Mouse (Mus musculus) MN1 (cell line): Measurements from ENCODE around the gene Ccdc125.
"Not testable (repeated sequence)": the region's sequence is repeated elsewhere in the genome, so short reads cannot be mapped to it uniquely, and the experiment has no call there.

Experiments used
- DNase-seq: peaks from one replicate; pipeline ENCODE4 v3.0.0-alpha.2; 2016; ENCODE audit warnings: low spot score

Gene Ccdc125

GRCm38 (mm10) chr13:100721656-100722055 is 52.1 kb downstream of the Ccdc125 start:
- DNase-seq, result peak; percentile 21

GRCm38 (mm10) chr13:100724051-100724754 is 54.7 kb downstream of the Ccdc125 start:
- DNase-seq, result no peak

GRCm38 (mm10) chr13:100725194-100725593 is 55.7 kb downstream of the Ccdc125 start:
- DNase-seq, result no peak

- DNase-seq, result no peak
These were observed 58.6 kb downstream of the Ccdc125 start for GRCm38 (mm10) chr13:100728086-100728485.

- DNase-seq, result not testable (repeated sequence)
These were observed 59.0 kb downstream of the Ccdc125 start for GRCm38 (mm10) chr13:100728530-100728929.

GRCm38 (mm10) chr13:100730153-100730860 is 60.8 kb downstream of the Ccdc125 start:
- peak; percentile 17 for DNase-seq

GRCm38 (mm10) chr13:100730861-100731176 is 61.3 kb downstream of the Ccdc125 start, which contains the start of gene Cdk7:
Cdk7 (minus strand) TSS chr13:100730939.
- peak; percentile 99 for DNase-seq

GRCm38 (mm10) chr13:100731462-100732046 is 62.0 kb downstream of the Ccdc125 start:
- not testable (repeated sequence) for DNase-seq

- DNase-seq, result no peak
These were observed 63.2 kb downstream of the Ccdc125 start for GRCm38 (mm10) chr13:100732756-100733155.

- DNase-seq, result no peak
These were observed 73.3 kb downstream of the Ccdc125 start for GRCm38 (mm10) chr13:100742831-100743230.

- DNase-seq, result peak; percentile 19
These were observed 74.0 kb downstream of the Ccdc125 start for GRCm38 (mm10) chr13:100743346-100744035.

- DNase-seq, result peak; percentile 97
These were observed 74.7 kb downstream of the Ccdc125 start, which contains the start of gene Mrps36 for GRCm38 (mm10) chr13:100744036-100744744. Mrps36 (minus strand) TSS chr13:100744659.

- no peak for DNase-seq
These were observed 76.6 kb downstream of the Ccdc125 start for GRCm38 (mm10) chr13:100746090-100746489.
